Mouse (Mus musculus) embryonic fibroblast, embryonic 13.5 days (primary cell): ENCODE results near the gene Fam89a.

Source experiments
- CTCF ChIP-seq: IDR thresholded peaks from 2 replicates; pipeline ENCODE4 v1.5.1; 2011; ENCODE audit warnings: mild to moderate bottlenecking, control low read depth, low read length, moderate library complexity, borderline replicate concordance; ENCODE audit not compliant: insufficient read depth
- POLR2A ChIP-seq: IDR thresholded peaks from 2 replicates; pipeline ENCODE4 v1.6.1; 2011; ENCODE audit warnings: low read depth, mild to moderate bottlenecking, control low read depth, low read length, moderate library complexity

DNA sequence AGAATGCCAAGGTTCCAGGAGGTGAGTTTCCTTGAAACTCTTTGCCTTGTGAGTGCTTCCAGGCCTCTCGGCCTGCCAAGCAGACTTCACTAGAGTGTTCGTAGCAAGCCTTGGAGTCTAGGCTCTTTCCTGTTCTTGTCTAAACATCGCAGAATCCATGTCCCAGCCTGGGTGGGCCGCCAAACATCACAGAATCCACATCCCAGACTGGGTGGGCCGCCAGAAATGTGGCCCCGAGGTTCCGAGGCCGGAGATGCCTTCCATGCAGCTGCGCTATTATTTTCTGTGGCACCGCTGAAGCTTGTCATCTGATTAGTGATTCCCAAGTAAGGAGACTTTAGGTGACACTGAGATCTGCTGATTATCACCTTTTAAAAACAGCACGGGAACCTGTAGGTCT, 48.9 kb upstream of the Fam89a start:
- TF ChIP-seq CTCF: no peak
- no peak for TF ChIP-seq POLR2A
